Mouse (Mus musculus): Measurements from ENCODE around the gene Ccdc155.
A peak's percentile ranks its signal among the peaks of the same experiment; 100 is the strongest.

The Ccdc155 gene

DNA sequence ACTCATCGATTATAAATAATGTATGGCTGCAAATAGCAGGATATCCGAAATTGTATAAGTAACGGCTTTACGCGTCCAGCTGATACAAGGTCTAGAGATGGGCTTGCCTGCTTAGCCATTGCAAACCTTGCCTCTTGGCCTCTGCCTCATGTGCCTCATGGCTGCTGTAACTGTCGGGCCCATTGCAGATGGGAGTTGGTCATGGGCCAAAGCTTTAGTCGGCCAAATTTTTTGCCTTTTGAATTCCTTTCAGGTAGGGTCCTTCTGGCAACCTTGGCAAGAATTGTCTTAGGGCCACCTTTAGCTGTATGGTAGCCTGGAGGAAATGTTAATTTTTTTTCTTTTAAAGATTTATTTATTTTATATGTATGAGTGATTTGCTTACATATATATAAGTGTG lies 20.1 kb upstream of the Ccdc155 start:
- DNase-seq = no peak

DNA sequence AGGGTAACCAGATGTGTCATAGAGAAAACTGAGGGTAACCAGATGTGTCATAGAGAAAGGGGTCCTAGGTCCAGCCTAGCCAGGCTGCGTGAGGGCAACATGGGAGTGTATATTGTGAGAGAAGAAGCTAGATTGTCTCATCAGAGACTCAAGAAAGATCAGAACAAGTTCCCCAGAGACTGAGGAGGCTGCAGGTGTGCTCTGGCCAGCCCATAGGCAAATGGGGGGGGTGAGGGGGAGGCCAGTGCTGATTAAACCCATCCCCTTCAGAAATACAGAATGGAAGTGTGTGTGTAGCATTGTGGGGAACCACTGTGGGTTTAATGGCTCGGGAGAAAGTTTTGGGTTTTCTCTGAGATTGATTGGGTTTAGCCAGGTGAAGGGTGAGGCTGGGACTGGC lies 17.0 kb upstream of the Ccdc155 start:
- DNase-seq = no peak

DNA sequence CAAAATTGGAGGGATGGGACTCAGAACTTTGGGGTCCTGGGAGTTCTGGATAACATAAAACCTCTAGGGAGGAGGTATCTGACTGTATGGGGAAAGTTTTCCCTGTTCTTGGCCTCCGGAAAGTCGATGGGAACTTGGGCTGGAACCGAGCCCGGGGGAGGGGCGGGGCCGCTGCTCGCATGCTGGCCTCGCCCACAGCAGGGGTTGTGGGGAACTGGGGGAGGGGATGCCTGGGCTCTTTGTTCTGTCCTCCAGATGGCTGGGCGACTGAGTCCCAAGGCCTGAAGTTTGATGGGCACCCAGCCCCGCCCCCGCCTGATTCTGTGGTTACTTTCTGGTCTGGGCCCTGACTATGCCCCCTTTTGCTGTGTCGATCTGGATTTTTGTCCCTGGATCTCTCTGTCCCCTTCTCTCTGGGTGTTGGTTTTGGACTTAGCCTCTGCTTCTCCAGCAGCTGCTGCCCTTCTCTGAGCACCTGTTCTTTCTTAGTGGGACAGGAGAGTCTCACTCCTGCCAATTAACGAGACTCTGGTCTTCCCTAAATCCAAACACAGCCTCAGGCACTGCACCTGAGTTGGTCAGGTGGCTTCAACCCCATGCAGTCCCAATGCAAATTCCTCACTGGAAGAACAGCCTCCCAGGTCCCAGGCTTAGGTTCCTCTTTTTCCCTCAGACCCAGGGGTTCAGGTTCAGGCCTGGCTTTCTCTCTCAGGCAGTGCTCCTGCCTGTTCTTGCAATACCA lies 11.9 kb upstream of the Ccdc155 start:
- peak; percentile 76 to 82 for DNase-seq

DNA sequence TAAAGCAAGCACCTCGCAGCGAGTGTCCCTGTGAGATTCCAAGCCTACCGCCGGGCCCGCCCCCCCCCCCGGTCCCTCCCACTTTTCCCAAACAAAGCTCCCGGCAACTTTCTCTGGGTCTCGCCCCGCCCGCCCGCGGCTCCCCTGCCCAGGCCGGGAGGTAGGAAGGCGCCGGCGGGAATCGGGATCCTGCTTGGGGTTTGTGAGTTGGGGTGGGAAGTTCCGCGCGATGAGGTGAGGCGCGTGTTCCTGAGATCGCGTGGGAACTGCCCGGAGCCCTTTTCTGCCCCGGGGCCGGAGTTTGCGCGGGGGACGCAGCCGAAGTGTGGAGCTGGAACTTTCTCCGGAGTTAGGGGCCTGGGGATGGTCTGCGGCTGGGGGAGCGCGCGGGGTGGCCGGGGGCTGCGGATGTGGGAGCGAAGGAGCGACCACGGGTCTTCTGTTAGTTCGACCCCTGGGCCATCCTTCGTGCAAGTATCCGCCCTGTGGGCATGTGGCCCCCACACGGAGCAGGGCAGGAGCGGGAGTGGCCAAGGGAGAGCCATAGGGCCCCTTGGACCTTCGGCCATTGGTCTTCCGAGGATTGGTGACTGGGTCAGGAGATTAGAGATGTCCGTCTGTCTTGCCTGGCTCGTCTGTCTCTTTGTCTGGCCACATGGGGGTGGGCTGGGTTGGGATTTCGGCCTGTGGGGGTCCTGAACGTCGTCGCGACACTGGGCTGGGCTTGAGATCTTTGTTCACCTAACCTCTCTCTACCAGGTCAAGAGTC lies 11.2 kb upstream of the Ccdc155 start, which contains the start of gene Tead2:
Gene Tead2 (plus strand): TSS at position 81 of the 769 bp plus-strand sequence.
- DNase-seq = peak; percentile 64 to 71

DNA sequence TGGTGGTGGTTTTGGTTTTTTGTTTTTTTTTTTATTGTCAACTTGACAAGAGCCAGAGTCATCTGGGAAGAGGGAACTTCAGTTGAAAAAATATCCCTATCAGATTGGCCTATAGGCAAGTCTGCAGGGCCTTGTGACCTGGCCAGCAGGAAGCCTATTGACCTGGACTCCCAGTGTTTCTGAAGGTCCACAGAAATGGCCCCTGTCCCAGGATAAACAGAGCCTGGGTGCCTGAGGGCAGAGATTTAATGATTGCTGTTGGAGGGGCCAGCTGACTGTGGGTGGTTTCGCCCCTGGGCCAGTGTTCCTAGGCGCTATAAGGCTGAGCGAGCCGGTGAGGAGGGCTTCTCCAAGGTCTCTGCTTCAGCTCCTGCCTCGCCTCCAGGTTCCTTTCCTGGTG lies 9.0 kb upstream of the Ccdc155 start:
- DNase-seq = no peak

DNA sequence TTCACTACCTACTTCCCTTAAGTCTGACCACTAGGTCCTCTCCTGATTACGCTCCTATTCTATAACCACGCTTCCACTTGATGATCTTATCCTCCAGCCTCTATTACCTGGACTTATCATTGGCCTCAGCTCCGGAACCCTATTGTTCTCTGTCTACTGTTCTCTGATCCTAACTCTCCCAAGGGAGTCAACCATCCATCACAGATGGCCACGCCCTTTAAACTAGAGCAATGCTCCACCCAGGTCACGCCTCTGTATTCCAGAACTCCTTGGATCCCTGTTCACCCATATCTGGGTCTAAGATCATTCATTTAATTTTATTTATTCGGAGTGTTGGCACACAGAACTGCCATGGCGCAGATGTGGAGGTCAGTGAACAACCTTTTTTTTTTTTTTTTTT lies 7.7 kb upstream of the Ccdc155 start:
- no peak for DNase-seq

DNA sequence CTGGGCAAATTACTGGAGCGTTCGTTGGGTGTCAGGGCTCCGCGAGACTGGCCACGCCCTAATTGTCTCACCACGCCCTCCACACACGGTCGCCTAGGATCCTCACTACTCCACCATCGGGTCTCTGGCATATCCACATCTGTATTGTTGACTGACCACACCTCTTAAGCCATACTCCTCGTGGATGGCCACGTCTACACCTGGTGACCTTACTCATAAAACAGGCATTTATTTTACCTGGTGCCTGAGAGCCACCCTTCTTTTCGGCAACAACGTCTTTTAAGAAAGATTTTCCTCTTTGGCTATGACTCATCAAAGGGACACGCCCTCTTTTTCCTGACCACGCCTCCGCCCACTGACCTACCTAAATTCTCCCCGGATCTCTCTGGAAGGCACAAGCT lies 7.2 kb upstream of the Ccdc155 start, which contains the start of gene Dkkl1:
Gene Dkkl1 (minus strand): TSS at position 297 of the 401 bp plus-strand sequence.
- DNase-seq = no peak

DNA sequence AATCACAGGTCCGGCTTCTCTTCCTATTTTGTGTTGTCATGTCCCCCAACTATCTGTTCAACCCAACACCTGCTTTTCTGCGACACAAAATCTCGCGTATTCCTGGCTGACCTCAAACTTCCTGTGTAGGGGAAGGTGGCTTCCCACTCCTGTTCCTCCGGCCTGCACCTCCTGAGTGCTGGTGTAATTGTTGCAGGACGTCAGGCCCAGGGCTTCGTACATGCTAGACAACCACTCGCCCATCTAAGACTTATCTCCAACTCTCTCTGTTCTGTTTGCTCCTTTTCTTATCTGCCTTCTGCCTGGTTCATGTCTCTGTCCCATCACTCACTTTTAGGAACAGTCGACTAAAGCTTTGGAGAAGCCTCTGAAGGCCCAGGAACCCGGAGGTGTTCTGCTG lies 6.4 kb upstream of the Ccdc155 start:
- no peak for DNase-seq

DNA sequence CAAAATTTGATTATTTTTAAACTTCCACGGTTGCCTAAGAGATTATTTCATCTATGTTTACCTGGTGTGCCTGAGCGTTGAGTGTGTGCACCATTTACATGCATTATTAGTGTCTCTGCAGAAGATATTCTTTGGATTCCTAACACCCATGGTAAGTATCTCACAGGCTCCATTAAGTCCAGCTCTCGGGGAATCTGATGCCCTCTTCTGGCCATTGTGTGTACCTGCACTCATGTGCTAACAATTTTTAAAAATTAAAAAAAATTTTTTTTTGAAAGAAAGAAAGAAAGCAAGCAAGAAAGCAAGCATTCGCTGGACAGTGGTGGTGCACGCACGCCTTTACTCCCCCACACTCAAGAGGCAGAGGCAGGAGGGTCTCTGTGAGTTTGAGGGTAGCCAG lies 3.6 kb upstream of the Ccdc155 start:
- DNase-seq = no peak

DNA sequence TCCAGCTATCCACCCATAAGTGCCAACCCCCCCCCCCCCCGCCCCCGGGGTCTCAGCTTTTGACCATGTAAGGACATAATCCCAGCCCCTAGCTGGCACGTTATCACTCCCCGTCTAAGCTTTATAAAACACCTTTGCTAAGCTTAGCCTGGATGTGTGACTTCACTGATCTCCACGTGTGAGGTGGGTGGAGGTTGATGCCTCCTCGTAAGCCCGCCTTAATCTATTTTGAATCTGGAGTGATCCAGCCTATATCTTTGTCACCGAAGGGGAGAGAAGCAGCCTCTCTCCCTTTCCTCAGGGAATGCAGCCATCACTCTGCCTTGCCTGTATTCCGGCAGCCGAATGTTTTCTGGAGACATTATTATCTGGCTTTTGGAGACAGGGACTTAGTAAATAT lies 2.0 kb downstream of the Ccdc155 start:
- DNase-seq = no peak

DNA sequence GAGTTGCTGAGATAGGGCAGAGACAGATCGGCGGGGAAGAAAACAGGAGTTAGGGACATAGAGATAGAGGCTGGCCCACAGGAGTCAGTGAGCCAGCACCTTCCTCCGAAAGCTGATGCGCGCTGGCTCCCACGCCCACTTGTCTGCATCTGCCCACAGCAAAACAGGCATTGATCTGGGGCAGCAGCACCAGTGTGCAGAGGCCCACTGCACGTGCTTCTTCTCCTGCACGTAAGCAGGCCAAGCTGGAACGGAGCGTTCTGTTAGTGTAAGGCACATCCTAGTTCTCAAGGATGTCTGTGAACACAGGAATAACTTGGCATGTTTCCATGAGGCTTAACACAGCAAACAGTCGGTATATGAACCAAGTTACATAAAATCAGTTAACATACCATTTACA lies 5.7 kb downstream of the Ccdc155 start:
- no peak for DNase-seq

DNA sequence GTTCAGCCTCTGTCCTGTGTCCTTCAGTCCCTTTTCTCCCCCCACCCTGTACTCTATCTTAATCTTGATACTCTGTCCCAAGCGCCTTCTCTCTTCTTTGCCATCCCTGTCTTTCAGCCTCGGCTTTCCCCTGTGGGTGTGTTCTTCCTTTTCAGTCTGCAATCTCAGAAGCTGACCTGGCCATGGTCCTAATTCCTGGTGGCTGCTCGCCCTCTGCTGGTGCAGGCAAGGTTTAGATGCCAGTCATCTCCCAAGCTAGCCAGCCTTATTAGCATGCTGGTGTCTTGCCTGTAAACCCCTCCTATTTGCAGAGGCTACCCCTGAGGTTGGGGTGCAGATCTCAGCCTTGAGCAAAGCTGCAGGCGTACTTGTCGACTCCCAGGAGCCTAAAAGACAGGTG lies 6.3 kb downstream of the Ccdc155 start:
- DNase-seq = peak; percentile 81 to 83

DNA sequence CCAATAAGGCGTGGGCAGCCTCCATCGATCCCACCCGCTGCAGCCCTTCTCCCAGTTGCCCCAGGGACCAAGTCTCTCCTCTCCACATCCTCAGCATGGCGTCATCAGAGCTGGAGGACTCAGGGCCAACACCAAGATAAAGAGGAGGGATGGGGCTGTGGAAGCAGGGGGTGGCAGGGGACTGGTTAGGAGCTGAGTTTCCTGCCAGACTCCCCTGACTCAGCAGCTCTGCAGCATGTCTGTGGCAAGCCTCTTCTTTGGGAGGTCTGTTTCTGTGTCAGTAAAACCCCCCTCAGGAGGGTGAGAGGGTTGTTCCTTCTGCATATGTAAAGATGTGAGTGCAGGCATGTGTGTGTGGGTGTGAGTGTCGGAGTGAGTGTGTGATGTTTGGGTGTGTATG lies 7.7 kb downstream of the Ccdc155 start:
- no peak for DNase-seq

DNA sequence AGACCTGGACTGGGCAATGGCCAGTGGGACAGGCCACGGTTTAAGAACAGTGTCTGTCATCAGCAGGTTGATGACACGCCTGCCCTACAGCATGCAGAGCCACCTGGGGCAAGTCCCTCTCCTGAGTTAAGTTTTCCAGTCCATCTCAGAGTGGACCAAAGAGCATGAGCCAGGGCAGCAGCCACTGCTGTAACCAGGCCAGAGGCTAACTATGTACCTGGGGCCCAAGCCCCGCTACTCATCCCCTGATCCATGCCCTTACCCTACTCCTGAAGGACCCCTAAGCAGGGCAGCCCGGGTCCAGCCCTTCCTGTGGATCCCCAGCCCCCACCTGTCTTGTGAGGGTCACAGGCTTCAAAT lies 8.5 kb downstream of the Ccdc155 start:
- no peak for DNase-seq

DNA sequence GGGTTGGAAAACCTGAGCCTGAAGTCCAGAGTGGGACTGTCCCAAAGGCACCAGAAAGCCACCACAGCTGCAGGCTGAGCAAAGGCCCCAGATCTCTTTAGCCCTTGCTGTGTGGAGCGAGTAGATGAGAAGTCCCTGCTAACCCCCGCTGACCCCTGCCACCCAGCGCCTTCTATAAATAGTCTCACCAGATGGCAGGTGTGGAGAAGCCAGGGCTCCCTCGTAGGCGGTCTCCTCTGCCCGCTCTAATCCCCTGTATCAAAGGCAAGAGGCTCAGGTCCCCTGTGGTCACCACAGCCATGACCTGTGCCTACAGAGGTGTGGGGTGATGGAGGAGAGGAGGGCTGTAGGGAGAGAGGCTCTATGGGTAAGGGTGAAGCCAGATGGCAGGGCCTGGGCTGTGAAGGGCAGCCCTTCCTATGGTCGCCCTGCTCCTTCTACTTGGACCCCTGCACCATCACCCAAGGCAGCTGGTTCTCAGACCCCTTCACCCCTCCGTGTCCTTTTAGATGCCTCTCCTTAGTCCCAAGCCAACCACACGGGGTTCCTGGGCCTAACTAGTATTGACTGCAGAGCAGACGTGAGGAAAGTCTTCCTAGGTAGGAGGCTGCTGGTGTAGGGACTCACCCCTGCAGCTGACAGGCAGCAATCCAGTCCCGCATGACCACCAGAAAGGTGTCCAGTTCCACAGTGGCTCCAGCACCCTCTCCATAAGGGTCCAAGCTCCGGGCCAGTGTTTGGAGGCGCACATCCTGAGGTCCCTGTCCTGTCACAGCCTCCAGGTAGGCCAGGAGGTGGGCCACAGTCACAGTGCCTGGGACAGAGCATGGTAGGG lies 9.1 kb downstream of the Ccdc155 start:
- DNase-seq = no peak

DNA sequence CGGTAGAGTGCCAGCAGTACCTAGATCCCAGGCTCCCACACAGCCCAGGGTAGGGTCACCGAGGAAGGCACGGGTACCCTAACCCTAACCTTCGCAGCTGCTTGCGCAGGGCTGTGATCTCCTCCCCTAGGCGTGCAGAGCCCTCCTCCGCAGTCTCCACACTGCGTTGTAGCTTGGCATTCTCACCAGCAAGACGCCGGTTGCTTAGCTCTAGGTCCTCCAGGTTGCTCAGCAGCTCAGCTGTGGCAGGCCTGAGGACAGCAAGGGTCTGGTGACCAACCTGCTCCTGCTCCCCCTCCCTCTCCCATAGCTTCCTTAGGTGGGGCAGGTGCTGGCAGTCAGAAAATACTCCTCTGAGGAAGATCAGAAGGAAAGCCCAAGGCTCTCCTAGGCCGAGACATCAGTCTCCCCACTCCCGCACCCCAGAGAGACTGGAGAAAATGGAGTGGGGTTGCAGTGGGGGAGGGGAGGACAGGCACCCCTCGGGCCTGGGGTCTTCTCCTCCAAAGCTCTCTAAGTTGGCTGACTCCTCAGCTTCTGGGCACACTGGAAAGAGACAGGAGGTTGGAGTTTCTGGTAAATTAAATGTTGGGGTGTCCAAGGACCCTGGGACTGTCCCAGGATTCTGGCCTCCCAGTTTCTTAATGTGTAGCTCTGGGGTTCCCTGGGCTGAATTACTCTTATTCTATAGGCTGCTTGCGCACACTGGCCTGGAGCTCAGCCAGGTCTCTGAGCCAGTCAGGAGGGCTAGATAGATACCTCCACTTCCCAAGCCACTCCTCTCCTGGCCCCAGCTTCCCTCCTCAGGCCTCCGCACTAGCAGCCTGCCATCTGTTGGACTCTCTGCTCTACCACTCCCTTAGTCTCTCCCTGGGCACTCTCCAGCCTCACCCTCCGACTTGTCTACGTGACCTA lies 10.6 kb downstream of the Ccdc155 start:
- no peak for DNase-seq

DNA sequence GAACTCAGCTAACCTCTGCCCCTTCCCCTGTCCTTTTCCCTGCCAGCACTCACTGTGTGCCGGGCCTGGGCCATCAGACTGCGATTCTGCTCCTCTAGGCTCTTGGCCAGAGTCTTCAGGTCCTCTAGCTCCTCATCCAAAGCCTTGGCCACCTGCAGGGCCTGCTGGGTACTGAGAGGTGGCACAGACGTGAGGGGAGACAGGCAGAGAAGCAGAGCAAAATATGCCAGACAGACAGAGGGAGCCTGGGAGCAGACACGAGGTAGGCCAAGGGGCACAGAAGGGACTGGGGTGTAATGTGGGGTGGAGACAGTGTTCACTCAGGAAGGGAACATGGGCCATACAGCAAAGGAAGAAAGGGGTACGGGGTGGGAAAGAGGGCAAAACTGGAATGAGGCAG lies 11.3 kb downstream of the Ccdc155 start:
- DNase-seq = no peak

DNA sequence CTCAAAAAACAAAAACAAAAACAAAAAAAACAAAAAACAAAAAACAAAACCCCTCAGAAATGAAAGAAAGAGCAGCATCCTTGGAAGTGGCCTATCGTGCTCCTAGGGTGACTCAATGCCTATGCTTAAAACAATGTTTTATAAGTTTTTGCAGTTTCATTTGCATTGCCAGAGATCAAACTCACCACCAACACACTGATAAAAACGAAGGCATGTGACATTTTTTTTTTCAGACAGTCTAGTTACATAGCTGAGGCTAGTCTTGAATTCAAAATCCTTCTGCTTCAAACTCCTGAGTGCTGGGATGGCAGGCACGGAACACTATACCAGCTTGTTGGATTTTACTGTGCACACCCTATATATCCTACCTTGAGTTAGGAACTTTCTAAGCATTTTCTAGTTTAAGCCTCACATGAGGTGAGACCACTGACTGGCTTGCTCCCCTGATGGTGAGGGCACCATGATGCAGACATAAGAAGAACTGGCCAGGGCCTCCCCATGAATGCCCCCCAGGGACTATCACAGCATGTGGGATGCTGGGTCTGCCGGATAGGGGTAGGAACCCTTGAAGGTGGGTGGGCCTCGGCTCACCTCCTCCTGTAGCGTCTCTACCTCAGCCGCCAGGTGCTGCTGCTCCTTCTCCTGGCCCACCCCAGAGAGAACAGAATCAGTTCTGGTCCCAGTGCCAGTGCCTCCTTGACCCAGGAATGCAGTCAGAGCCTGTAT lies 11.9 kb downstream of the Ccdc155 start:
- DNase-seq = no peak

DNA sequence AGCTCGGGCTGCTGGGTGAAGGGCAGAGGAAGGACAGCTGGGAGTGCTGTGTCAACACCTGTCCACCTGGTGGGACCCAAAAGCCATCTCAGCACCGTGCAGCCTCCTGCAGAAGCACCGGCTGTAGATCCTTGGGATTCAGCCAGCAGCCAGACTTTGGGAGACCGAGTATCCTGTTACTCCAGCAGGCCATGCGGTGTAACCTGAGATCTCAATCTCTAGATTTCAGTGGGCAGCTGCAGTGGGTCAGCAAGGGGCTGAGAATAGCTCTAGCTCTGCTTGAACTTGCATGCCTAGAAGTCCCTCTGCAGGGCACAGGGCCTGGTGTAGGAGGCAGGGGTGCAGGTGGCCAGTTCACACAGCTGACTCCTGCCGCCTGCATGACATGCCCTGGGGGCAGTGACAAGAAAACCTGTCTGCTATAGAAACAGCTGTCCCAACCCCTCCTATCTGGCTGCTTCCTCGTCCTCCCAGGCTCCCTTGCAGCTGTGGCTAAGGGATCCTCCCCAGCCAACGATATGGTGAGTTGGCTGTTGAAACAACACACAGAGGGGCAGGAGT lies 12.8 kb downstream of the Ccdc155 start:
- no peak for DNase-seq

DNA sequence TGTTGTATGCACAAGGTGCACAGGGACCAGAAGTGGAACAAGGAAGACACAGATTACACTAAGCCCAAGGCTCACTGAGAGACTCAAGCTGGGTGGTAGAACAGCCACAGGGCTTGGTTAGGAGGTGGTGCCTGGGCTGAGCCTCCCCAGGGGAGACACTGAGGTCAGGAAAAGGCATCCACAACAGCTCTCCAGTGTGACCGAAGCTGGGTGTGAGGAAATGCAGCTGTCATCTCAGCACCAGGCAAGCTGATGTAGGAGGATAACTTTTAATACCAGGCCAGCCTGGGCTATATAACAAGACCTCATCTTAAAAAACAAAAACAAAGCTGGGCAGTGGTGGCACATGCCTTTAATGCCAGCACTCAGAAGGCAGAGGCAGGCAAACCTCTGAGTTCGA lies 13.5 kb downstream of the Ccdc155 start:
- DNase-seq = no peak

DNA sequence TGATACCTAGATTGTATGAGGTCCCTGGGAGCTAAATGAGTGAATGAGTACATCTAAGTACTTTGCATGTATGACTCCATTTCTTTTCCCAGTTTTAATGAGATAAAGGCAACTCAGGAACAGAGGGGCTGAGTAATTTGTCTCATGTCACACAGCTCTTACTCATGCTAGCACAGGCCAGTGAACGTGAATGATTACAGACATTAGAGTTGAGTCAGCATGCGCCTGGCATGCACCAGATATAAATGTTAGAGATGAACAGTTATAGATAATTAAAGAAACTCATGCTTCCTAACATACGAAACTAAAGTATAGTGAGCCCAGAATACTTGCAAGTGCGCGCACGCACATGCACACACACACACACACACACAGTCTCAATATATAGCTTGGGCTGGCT lies 14.5 kb downstream of the Ccdc155 start:
- DNase-seq = no peak

Measured in kidney, postnatal 25 days (tissue).